Mouse (Mus musculus): ENCODE results near the gene Prm3.

Gene Prm3

GRCm38 (mm10) chr16:10790702-10791101 is at the start of gene Prm3:
Gene Prm3 (minus strand): TSS chr16:10790914.
- no peak for ATAC-seq (ENCODE audit: low TSS enrichment)

- no peak for ATAC-seq (ENCODE audit: low TSS enrichment)
Observed at GRCm38 (mm10) chr16:10840018-10840417, 49.3 kb upstream of the Prm3 start.

- ATAC-seq (ENCODE audit: low TSS enrichment): no peak
Observed at GRCm38 (mm10) chr16:10838487-10839245, 48.0 kb upstream of the Prm3 start.

- no peak for ATAC-seq (ENCODE audit: low TSS enrichment)
Observed at GRCm38 (mm10) chr16:10837903-10838302, 47.2 kb upstream of the Prm3 start.

- ATAC-seq (ENCODE audit: low TSS enrichment): no peak
Observed at GRCm38 (mm10) chr16:10837250-10837649, 46.5 kb upstream of the Prm3 start.

GRCm38 (mm10) chr16:10836388-10836787 is 45.7 kb upstream of the Prm3 start:
- no peak for ATAC-seq (ENCODE audit: low TSS enrichment)

GRCm38 (mm10) chr16:10834911-10835587 is 44.3 kb upstream of the Prm3 start, which contains the start of gene Rmi2:
Gene Rmi2 (plus strand): TSS chr16:10835059.
- peak; percentile 97 for ATAC-seq (ENCODE audit: low TSS enrichment)

GRCm38 (mm10) chr16:10834542-10834910 is 43.8 kb upstream of the Prm3 start:
- ATAC-seq (ENCODE audit: low TSS enrichment): no peak

- ATAC-seq (ENCODE audit: low TSS enrichment): no peak
Observed at GRCm38 (mm10) chr16:10828461-10828805, 37.7 kb upstream of the Prm3 start.

GRCm38 (mm10) chr16:10827766-10828460 is 37.2 kb upstream of the Prm3 start:
- no peak for ATAC-seq (ENCODE audit: low TSS enrichment)

GRCm38 (mm10) chr16:10827269-10827668 is 36.6 kb upstream of the Prm3 start:
- no peak for ATAC-seq (ENCODE audit: low TSS enrichment)

- ATAC-seq (ENCODE audit: low TSS enrichment): no peak
Observed at GRCm38 (mm10) chr16:10825840-10826239, 35.1 kb upstream of the Prm3 start.

- no peak for ATAC-seq (ENCODE audit: low TSS enrichment)
Observed at GRCm38 (mm10) chr16:10824536-10824935, 33.8 kb upstream of the Prm3 start.

GRCm38 (mm10) chr16:10821387-10821786 is 30.7 kb upstream of the Prm3 start:
- ATAC-seq (ENCODE audit: low TSS enrichment): no peak

GRCm38 (mm10) chr16:10819966-10820365 is 29.3 kb upstream of the Prm3 start:
- ATAC-seq (ENCODE audit: low TSS enrichment): no peak

- ATAC-seq (ENCODE audit: low TSS enrichment): no peak
Observed at GRCm38 (mm10) chr16:10818579-10819135, 27.9 kb upstream of the Prm3 start.

GRCm38 (mm10) chr16:10814864-10815263 is 24.1 kb upstream of the Prm3 start:
- ATAC-seq (ENCODE audit: low TSS enrichment): no peak

- ATAC-seq (ENCODE audit: low TSS enrichment): no peak
Observed at GRCm38 (mm10) chr16:10813726-10814125, 23.0 kb upstream of the Prm3 start.

- no peak for ATAC-seq (ENCODE audit: low TSS enrichment)
Observed at GRCm38 (mm10) chr16:10812865-10813371, 22.2 kb upstream of the Prm3 start, which contains the start of gene Gm11172. Gene Gm11172 (plus strand): TSS chr16:10812915.

GRCm38 (mm10) chr16:10810376-10810775 is 19.7 kb upstream of the Prm3 start:
- ATAC-seq (ENCODE audit: low TSS enrichment): no peak

GRCm38 (mm10) chr16:10805789-10806527 is 15.2 kb upstream of the Prm3 start, which contains the start of gene Prm1:
Gene Prm1 (minus strand): TSS chr16:10805839.
- no peak for ATAC-seq (ENCODE audit: low TSS enrichment)
